Mouse (Mus musculus) MEL (cell line): ENCODE results near the gene Smim8.

Experiments
- CTCF ChIP-seq, 3 experiments: IDR thresholded peaks in 2 of 3; conservative IDR thresholded peaks in 1 of 3; 2 replicates each; pipeline ENCODE4 v1.5.1; 2011 to 2012; ENCODE audit warnings: low read length in 3 of 3, low read depth in 2 of 3, mild to moderate bottlenecking in 2 of 3, improper control_type of control experiment in 1 of 3, inconsistent platforms in 1 of 3, mixed read lengths in 1 of 3, moderate library complexity in 1 of 3; ENCODE audit not compliant: control insufficient read depth in 1 of 3, insufficient read depth in 1 of 3, poor library complexity in 1 of 3, severe bottlenecking in 1 of 3
- E2F4 ChIP-seq: IDR thresholded peaks from 2 replicates; pipeline ENCODE4 v1.6.1; 2011; ENCODE audit warnings: low read depth, low read length, improper control_type of control experiment, borderline replicate concordance
- GABPA ChIP-seq: IDR thresholded peaks from 2 replicates; pipeline ENCODE4 v1.6.1; 2012; ENCODE audit warnings: low read depth, mild to moderate bottlenecking, inconsistent platforms, low read length, improper control_type of control experiment, moderate library complexity
- GATA1 ChIP-seq: IDR thresholded peaks from 2 replicates; pipeline ENCODE4 v1.6.1; 2011; ENCODE audit warnings: low read depth, low read length, improper control_type of control experiment
- JUND ChIP-seq: IDR thresholded peaks from 2 replicates; pipeline ENCODE4 v1.6.1; 2011; ENCODE audit warnings: low read depth, mild to moderate bottlenecking, improper control_type of control experiment, low read length
- KAT2A ChIP-seq: conservative IDR thresholded peaks from 2 replicates; pipeline ENCODE4 v1.6.1; 2012; ENCODE audit warnings: low read depth, low read length, improper control_type of control experiment, inconsistent platforms
- MAFK ChIP-seq: IDR thresholded peaks from 2 replicates; pipeline ENCODE4 v1.6.1; 2011; ENCODE audit warnings: low read depth, mild to moderate bottlenecking, low read length, improper control_type of control experiment, borderline replicate concordance
- MXI1 ChIP-seq: IDR thresholded peaks from 2 replicates; pipeline ENCODE4 v1.6.1; 2011; ENCODE audit warnings: mild to moderate bottlenecking, low read depth, low read length, improper control_type of control experiment
- POLR2A ChIP-seq, 2 experiments: IDR thresholded peaks; 2 replicates each; pipeline ENCODE4 v1.6.1; 2011 to 2012; ENCODE audit warnings: low read length in 2 of 2, mild to moderate bottlenecking in 2 of 2, control low read depth in 1 of 2, improper control_type of control experiment in 1 of 2, low read depth in 1 of 2, moderate library complexity in 1 of 2; ENCODE audit not compliant: control insufficient read depth in 1 of 2, insufficient read depth in 1 of 2, poor library complexity in 1 of 2
- ZKSCAN1 ChIP-seq: IDR thresholded peaks from 2 replicates; pipeline ENCODE4 v1.6.1; 2012; ENCODE audit warnings: low read depth, mild to moderate bottlenecking, inconsistent platforms, low read length, improper control_type of control experiment, moderate library complexity

DNA sequence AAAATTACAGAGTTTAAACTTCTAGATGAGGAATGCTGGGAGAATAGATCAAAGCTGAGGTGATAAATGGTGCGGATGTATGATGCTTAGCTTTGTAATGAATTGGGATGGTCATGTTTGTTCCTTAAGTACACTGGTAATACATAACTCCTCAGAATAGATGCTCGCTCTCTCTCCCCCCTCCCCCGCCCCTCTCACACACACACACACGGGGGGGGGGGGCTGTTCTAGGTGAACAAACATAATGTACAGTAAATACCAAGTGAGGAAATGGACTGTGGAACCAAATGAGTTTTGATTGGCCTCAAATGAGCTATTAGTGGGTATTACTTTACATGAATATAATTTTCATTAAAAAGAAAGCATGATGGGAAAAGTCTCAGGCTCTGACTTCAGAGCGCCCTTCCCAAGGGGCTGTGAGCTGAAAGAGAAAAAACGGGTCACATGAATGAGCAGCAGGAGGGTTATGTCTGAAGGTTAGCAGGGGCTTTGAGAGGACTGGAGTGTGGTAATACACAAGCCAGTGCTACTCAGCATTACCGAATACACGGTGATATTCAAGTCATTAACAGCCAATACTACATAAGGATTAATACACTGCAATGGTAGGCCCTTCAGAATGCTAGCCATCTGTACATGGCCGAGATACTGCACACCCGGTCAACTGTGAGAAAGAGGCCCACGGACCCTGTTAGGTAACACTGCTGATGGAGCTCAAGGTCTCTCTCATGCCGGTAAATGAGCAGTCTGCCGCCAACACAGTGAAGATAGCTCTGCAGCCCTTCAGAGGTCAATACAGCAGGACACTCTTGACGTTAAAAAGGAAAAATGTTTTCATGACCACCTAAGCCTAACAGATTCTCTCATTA, 23.2 kb upstream of the Smim8 start:
- no peak for TF ChIP-seq CTCF (IDR thresholded peaks at IDR 0.05 in 2 of 3, conservative IDR thresholded peaks at IDR 0.05 in 1 of 3; ENCODE audit: control insufficient read depth in 1 of 3, insufficient read depth in 1 of 3, low read depth in 2 of 3, low read length in 3 of 3, poor library complexity in 1 of 3, severe bottlenecking in 1 of 3)
- no peak for TF ChIP-seq GATA1
- no peak for TF ChIP-seq GABPA
- no peak for TF ChIP-seq ZKSCAN1
- TF ChIP-seq MAFK, result no peak
- TF ChIP-seq MXI1, result no peak
- TF ChIP-seq KAT2A, result no peak
- TF ChIP-seq JUND, result no peak
- no peak for TF ChIP-seq E2F4
- no peak for TF ChIP-seq POLR2A (IDR thresholded peaks at IDR 0.05; ENCODE audit: control insufficient read depth in 1 of 2, insufficient read depth in 1 of 2, low read depth in 1 of 2, low read length in 2 of 2, poor library complexity in 1 of 2)
